Mouse (Mus musculus) heart, adult 2 months (tissue): ENCODE data around the gene Spata21. TPM values are rescaled to one million over a fixed set of nuclear protein-coding genes. Genes with fewer than 3 reads are reported as not detected.

Experiments
- DNase-seq, 2 experiments: peaks; one replicate each; pipeline ENCODE4 v3.0.0; 2021
- H3K27ac ChIP-seq: fragments of 200-600 bp; 2 replicates; pipeline ENCODE4 v1.8.1; 2022
- H3K27me3 ChIP-seq: fragments of 200-500 bp; 2 replicates; pipeline ENCODE4 v1.6.1; 2012; ENCODE audit warnings: mild to moderate bottlenecking, low read length, inconsistent platforms, mixed read lengths; ENCODE audit not compliant: control insufficient read depth, insufficient read depth
- H3K36me3 ChIP-seq: fragments of 200-500 bp; 2 replicates; pipeline ENCODE4 v1.6.1; 2012; ENCODE audit warnings: low read length, inconsistent platforms; ENCODE audit not compliant: control insufficient read depth, insufficient read depth
- H3K4me1 ChIP-seq: fragments of 200-500 bp; 2 replicates; pipeline ENCODE4 v1.6.1; 2011; ENCODE audit warnings: low read length; ENCODE audit not compliant: control insufficient read depth, insufficient read depth
- H3K4me3 ChIP-seq: fragments of 200-600 bp; 2 replicates; pipeline ENCODE4 v1.8.1; 2022
- H3K79me2 ChIP-seq: fragments of 200-500 bp; replicated peaks from 2 replicates; pipeline ENCODE4 v1.6.1; 2012; ENCODE audit warnings: mild to moderate bottlenecking, inconsistent platforms, low read length, moderate library complexity, mixed read lengths; ENCODE audit not compliant: control insufficient read depth, insufficient read depth
- H3K9ac ChIP-seq: fragments of 200-500 bp; 2 replicates; pipeline ENCODE4 v1.6.1; 2012; ENCODE audit warnings: low read depth, mild to moderate bottlenecking, control low read depth, inconsistent platforms, low read length, mixed read lengths
- CTCF ChIP-seq: fragments of 200-600 bp; IDR thresholded peaks from 2 replicates; pipeline ENCODE4 v1.8.1; 2022; ENCODE audit warnings: antibody characterized with exemption, mild to moderate bottlenecking, moderate library complexity
- EP300 ChIP-seq: fragments of 200-500 bp; IDR thresholded peaks from 2 replicates; pipeline ENCODE4 v1.6.1; 2011; ENCODE audit warnings: low read depth, low read length, control low read depth; ENCODE audit not compliant: insufficient read depth
- POLR2A ChIP-seq: fragments of 200-500 bp; IDR thresholded peaks from 2 replicates; pipeline ENCODE4 v1.6.1; 2011; ENCODE audit warnings: mild to moderate bottlenecking, low read depth, low read length, control low read depth; ENCODE audit not compliant: insufficient read depth
- WGBS: fragments of 180-500 bp; shearing (Covaris S2); methylation state at CpG from one replicate; pipeline ENCODE4 v1.1.7; 2018; 5-methylcytosine and 5-hydroxymethylcytosine counted together
- intact Hi-C: fragments of 180-260 bp; cut with DNase I; formaldehyde crosslinking; loops from one replicate; pipeline ENCODE4 v1.15.1; 2025
- polyA plus RNA-seq: library from polyadenylated mRNA; depleted of rRNA; stranded (reverse); fragments of >200 nt; gene quantifications from 2 replicates; pipeline ENCODE4 v1.2.3, GENCODE M21; 2012
- total RNA-seq, 2 experiments: library from RNA; stranded (reverse); gene quantifications; 2 replicates each; pipeline ENCODE4 v1.2.3; 2021

Spata21 gene
- total and polyA plus RNA-seq, 3 experiments, result 0.16 TPM; not detected in 2

DNA sequence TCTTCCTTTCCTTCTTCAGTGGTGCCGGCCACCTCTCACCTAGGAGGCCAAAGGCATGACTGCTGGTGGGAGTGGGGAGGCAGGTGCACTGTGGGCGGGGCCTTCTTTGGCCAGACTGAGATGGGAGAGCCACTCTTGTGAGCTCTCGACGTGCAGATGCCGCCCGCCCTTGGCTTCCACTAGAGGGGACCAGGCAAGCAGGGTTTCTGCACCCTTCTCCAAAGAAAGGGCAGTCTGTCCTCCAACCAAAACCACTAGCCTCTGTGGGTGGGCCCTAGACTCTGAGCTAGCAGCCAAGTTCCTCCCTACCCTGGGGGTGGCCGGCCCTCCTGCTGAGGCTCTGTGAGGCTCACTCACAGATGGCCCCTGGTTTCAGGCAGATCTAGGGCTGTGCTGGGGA, 25.7 kb downstream of the Spata21 start:
- DNase-seq, result no peak
- Histone ChIP-seq H3K27ac (no peak overlapping the region), H3K36me3 (no peaks in the 10 kb centered on the region), H3K27me3 (no peaks in the 10 kb centered on the region), H3K79me2 (no peaks in the 10 kb centered on the region), H3K4me3 (no peak overlapping the region), H3K4me1 (peaks cover 1% of the 10 kb centered on the region; the same call in 1 of the 2 replicates), H3K9ac (no peak overlapping the region)
- TF ChIP-seq CTCF (no peak), POLR2A (no peak), EP300 (no peak)
- 82% methylated on average over 7 of the region's 7 CpGs for WGBS
- intact Hi-C loops, result no loop called here

DNA sequence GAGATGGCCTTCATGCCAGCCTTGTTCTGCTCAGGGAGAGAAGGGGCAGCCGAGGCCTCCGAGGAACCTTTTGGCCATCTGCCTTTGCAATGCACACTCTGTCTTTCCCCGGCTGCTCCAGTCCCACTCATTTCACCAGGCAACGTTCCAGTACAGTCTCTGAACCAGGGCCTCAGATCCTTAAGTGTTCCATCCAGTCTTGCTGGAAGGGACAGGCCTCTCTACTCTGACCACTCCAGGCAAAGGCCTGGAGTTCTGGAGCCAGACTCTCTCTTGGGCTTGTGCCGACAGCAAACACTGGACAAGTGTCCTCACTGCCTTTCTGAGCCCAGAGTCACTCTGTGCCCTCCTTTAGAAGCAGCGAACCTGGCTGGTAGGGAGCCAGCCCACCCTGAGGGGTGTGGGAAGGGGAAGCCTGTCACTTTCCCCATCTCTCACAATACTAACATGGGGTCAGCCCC, 26.4 kb downstream of the Spata21 start:
- intact Hi-C loops, result no loop called here
- peak in 1 of 2 experiments; percentile 30 for DNase-seq

DNA sequence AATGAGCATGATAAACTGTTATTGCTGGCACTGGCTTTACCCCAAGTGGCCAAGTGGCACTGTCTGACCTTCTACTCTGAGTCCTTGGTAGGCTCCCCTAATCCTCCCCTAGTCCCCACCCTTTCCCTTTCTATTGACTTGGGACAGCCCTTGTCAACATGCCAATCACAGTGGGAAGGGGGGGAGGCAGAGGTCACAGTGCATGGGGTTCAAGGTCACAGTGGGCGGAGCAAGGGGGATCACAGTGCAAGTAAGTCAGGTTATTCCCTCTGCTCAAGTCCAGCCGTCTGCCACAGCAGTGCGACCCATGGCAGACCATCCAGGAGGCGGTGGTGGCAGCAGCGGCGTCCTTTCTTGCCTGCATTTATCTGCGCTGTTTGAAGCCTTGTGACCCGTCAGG, 27.3 kb downstream of the Spata21 start:
- H3K4me1 ChIP-seq, result peaks cover 8% of the 10 kb centered on the region
- no peaks in the 10 kb centered on the region for H3K27me3 ChIP-seq
- H3K4me3 ChIP-seq, result no peak overlapping the region
- no peak for DNase-seq
- TF ChIP-seq CTCF (no peak), POLR2A (no peak), EP300 (no peak)
- 83% methylated on average over 8 of the region's 8 CpGs for WGBS
- H3K9ac ChIP-seq, result no peak overlapping the region
- no peaks in the 10 kb centered on the region for H3K36me3 ChIP-seq
- no peaks in the 10 kb centered on the region for H3K79me2 ChIP-seq
- intact Hi-C loops, result no loop called here
- H3K27ac ChIP-seq, result no peak overlapping the region

More for the DNA sequence above, 26.4 kb downstream of the Spata21 start:
- H3K4me3 ChIP-seq, result no peak overlapping the region
- H3K27me3 ChIP-seq, result no peaks in the 10 kb centered on the region
- H3K36me3 ChIP-seq, result no peaks in the 10 kb centered on the region
- TF ChIP-seq POLR2A (no peak), CTCF (no peak), EP300 (no peak)
- H3K79me2 ChIP-seq, result no peaks in the 10 kb centered on the region
- H3K9ac ChIP-seq, result no peak overlapping the region
- WGBS, result 61% methylated on average over 6 of the region's 6 CpGs
- no peak overlapping the region for H3K27ac ChIP-seq
- H3K4me1 ChIP-seq, result peaks cover 8% of the 10 kb centered on the region

DNA sequence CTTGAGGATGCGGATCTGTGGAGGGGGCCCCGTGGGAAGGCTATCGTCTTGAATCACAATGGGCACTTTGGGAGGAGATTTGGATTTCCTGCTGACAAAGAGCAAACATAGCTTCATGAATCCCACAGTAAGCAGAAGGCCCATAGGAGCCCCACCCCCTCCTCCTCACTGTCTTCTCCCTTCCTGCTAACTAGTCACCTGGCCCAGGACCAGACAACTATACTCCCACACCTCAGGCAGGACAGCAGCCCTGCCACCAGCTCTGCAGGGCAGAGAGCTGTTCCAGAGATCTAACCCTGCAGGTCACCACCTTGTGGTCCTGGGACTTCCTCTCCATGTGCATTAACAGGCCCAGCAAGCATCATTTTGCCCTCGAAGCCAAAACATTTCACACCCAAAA, 30.6 kb downstream of the Spata21 start:
- TF ChIP-seq POLR2A (no peak), EP300 (no peak), CTCF (no peak)
- WGBS, result 38% methylated on average over 4 of the region's 4 CpGs
- H3K36me3 ChIP-seq, result no peaks in the 10 kb centered on the region
- H3K4me3 ChIP-seq, result no peak overlapping the region
- H3K4me1 ChIP-seq, result peaks cover 12% of the 10 kb centered on the region
- no peak overlapping the region for H3K9ac ChIP-seq
- peaks cover 2% of the 10 kb centered on the region; the same call in 1 of the 2 replicates for H3K79me2 ChIP-seq
- no peak overlapping the region for H3K27ac ChIP-seq
- DNase-seq, result no peak
- intact Hi-C loops, result no loop called here
- no peaks in the 10 kb centered on the region for H3K27me3 ChIP-seq

DNA sequence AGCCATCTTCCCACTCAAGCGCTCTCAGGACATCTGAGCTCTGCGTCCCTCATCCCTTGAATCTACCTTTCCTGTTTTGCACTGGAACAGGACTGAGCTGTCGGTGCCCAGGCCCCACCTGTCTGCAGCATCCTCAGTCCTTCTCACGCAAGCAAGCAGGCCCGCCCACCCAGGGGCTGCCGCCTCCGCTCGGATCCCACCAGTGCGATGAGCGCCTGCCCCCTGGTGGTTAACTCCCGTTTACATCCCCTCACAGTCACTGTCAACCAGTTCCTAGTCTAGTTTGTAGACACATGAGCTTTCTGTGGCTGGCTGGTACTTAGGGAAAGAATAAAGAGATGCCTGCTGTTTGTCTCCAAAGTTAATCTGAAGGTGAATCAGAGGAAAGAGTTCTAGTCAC, 32.6 kb downstream of the Spata21 start:
- Histone ChIP-seq H3K4me3 (no peak overlapping the region), H3K27me3 (no peaks in the 10 kb centered on the region), H3K4me1 (peaks cover 15% of the 10 kb centered on the region), H3K27ac (no peak overlapping the region), H3K36me3 (no peaks in the 10 kb centered on the region), H3K9ac (no peak overlapping the region), H3K79me2 (peaks cover 4% of the 10 kb centered on the region; the same call in 1 of the 2 replicates)
- intact Hi-C loops, result no loop called here
- DNase-seq, result no peak
- TF ChIP-seq EP300 (no peak), POLR2A (no peak), CTCF (peak; percentile 75)
- WGBS, result 31% methylated on average over 11 of the region's 11 CpGs

DNA sequence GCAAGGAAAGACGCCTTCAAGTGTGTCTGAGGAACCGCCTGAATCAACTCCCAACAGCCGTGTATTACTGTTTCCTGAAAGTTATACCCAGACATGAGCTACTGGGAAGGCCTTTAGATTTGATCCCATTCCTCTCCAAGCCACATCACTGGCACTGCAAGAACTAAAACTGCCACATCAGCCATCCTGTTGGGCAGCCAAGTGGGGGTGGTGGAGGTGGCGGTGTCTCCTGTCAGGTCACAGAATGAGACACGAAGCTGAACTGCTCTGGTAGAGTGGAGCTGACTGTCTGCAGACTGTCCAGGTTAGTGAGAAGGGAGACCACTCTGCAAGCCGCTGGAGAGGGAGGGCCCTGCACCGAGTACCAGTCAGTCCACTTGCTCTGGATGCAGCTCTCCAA, 34.5 kb downstream of the Spata21 start:
- H3K36me3 ChIP-seq, result no peaks in the 10 kb centered on the region
- H3K27me3 ChIP-seq, result no peaks in the 10 kb centered on the region
- peaks cover 7% of the 10 kb centered on the region for H3K79me2 ChIP-seq
- H3K4me3 ChIP-seq, result no peak overlapping the region
- no peak for DNase-seq
- TF ChIP-seq POLR2A, result no peak
- no peak for TF ChIP-seq EP300
- TF ChIP-seq CTCF, result no peak
- peaks cover 20% of the 10 kb centered on the region for H3K4me1 ChIP-seq
- no peak overlapping the region for H3K27ac ChIP-seq
- 61% methylated on average over 7 of the region's 7 CpGs for WGBS
- no peak overlapping the region for H3K9ac ChIP-seq
- intact Hi-C loops, result no loop called here
